Mouse (Mus musculus): ENCODE measurements around the gene Trim2.

GRCm38 (mm10) chr3:84224982-84225381, 81.7 kb downstream of the Trim2 start:
- TF ChIP-seq CTCF (IDR thresholded peaks at IDR 0.05; ENCODE audit: control insufficient read depth, insufficient read depth, insufficient read length) (no peak), MAX (IDR thresholded peaks at IDR 0.05) (no peak), CEBPB (IDR thresholded peaks at IDR 0.05; ENCODE audit: low read depth) (no peak), USF1 (IDR thresholded peaks at IDR 0.05; ENCODE audit: low read depth) (no peak), MYOG (IDR thresholded peaks at IDR 0.05; ENCODE audit: control insufficient read depth, extremely low read depth, insufficient read length) (no peak), MYOD1 (IDR thresholded peaks at IDR 0.05; ENCODE audit: control insufficient read depth, insufficient read length, low read depth) (no peak), FOSL1 (IDR thresholded peaks at IDR 0.05; ENCODE audit: insufficient read depth, low read length, poor library complexity, severe bottlenecking) (no peak)

Data from C2C12 (cell line).